Mouse (Mus musculus) layer of hippocampus, adult 2 months (tissue): ENCODE data around the gene Phlpp2. TPM values are rescaled to one million over a fixed set of nuclear protein-coding genes. Genes with fewer than 3 reads are reported as not detected.

Experiments used
- DNase-seq, 2 experiments: peaks; one replicate each; pipeline ENCODE4 v3.0.0; 2022; ENCODE audit warnings: low spot score in 2 of 2
- H3K27ac ChIP-seq: fragments of 200-600 bp; 2 replicates; pipeline ENCODE4 v1.8.1; 2022
- H3K4me3 ChIP-seq: fragments of 200-600 bp; 2 replicates; pipeline ENCODE4 v1.8.1; 2022; ENCODE audit warnings: mild to moderate bottlenecking
- CTCF ChIP-seq: fragments of 200-600 bp; conservative IDR thresholded peaks from 2 replicates; pipeline ENCODE4 v1.8.1; 2022; ENCODE audit warnings: antibody characterized with exemption, mild to moderate bottlenecking, moderate library complexity
- long read RNA-seq, 2 experiments: library from polyadenylated mRNA; stranded (forward); transcript quantifications; one replicate each; pipeline ENCODE4 v2.0.0; 2021; ENCODE audit warnings: borderline mapping rate in 2 of 2
- total RNA-seq, 2 experiments: library from RNA; stranded (reverse); gene quantifications; 2 replicates each; pipeline ENCODE4 v1.2.3; 2021

Gene Phlpp2
- 10 to 100 TPM; 26.9 to 28.5 TPM for total RNA-seq
- long read RNA-seq, experiment 1, partial matches to known transcripts: 0 of 9 reads
- long read RNA-seq, experiment 1, other reads (novel, unspliced or antisense): 9 of 9 reads
- long read RNA-seq, experiment 2, partial matches to known transcripts: 0 of 4 reads
- long read RNA-seq, experiment 2, other reads (novel, unspliced or antisense): 4 of 4 reads

DNA sequence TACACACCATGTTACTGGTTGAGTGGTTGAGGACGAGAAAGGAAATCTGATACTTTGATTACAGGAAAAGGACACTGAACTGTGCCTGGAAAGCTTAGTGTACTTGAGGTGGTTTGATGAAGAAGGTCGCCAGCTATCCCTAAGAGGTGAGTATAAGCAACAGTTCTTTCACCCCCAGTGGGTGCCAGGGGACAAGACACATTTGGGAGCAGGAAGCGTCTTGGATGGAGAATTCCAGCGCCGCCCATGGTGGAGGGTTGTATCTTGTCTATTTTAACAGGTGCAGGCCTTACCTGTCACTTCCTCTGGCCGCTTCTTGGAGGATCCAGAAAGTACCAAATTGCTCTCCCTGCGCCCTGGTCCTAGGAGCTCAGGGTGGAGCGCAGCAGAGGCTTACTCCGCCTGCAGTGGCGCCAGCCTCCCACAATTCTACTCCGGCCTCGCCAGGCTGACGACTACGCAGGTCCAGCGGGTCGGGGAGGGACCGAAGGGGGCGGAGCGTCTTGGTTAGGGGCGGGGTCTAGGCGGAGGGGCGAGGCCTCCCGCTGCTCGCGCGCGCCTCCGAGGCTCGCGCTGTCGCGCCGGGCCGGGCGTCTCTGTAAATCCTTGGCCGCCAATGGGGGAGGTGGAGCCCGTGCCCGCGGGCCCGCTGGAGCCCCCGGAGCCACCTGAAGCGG lies at the start of gene Phlpp2:
Phlpp2 (plus strand) TSS at position 540 of the 677 bp plus-strand sequence.
- H3K27ac ChIP-seq: peak within 1 kb of the TSS; percentile 92
- peak; percentile 94 for DNase-seq
- peak within 1 kb of the TSS; percentile 91 for H3K4me3 ChIP-seq
- TF ChIP-seq CTCF: peak; percentile 60

DNA sequence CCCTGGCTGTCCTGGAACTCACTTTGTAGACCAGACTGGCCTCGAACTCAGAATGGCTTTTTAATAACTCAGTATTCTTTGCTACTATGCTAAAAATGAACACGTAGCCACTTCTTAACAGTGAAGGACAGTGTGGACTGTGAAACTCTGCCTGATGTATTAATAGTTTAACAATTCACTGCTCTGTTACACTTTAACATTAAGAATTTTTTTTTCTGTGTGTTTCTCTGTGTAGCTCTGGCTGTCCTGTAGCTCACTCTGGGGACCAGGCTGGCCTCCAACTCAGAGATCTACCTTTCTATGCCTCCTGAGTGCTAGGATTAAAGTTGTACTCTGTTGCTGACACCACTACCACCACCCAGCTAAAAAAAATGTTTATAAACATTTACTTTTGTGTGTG lies 44.8 kb upstream of the Phlpp2 start:
- TF ChIP-seq CTCF: no peak
- no peak overlapping the region for H3K4me3 ChIP-seq
- DNase-seq: no peak
- no peak overlapping the region for H3K27ac ChIP-seq

DNA sequence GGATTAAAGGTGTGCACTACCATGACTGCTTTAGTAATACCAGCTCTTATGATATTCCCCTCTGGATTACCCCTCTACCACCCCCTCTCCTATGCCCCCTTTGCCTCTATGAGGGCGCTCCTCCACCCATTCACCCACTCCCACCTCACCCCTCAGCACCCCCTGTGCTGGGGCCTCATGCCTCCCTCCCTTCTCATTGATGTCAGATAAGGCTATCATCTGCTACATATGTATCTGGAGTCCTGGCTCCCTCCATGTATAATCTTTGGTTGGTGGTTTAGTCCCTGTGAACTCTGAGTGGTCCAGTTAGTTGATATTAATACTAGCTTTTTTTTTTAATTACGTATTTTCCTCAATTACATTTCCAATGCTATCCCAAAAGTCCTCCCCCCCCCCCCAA lies 28.5 kb upstream of the Phlpp2 start:
- TF ChIP-seq CTCF: no peak
- no peak overlapping the region for H3K27ac ChIP-seq
- DNase-seq: no peak
- no peak overlapping the region for H3K4me3 ChIP-seq

DNA sequence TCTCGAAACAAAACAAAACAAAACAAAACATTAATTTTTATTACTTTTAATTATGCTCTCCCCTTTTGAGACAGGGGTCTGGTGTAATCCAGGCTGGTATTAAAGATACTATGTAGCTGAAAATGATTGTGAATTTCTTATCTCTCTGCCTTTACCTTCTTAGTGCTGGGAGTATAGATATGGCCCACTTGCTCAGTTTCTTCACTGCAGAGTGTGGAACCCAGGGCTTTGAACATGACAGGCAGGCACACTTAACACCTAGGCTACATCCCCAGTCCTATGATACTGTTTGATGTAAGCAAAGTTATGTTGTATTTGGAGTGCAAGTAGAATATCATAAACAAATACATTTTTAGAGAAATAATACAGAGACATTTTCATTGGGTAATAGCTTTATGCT lies 25.9 kb upstream of the Phlpp2 start:
- Histone ChIP-seq H3K27ac (no peak overlapping the region), H3K4me3 (no peak overlapping the region)
- no peak for TF ChIP-seq CTCF
- DNase-seq: no peak

DNA sequence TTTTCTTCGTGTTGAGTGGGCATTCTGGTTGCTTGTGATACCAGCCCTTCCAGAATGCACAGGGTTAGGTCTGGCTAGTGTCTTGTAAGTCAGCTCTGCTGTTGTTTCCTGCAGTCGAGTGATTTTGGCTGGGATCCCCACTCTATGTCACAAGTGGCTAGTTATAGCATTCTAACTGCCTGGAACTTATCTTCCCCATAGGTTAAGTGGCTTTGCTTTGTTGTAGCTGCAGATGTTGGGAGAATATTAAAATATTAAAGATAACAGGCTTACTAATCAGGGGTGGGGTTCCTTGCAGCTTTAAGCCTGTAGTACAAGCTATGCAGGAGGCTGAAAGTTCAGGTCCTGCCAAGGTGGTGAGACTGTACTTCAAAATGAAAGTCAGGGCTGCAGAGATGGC lies 20.5 kb upstream of the Phlpp2 start:
- TF ChIP-seq CTCF: no peak
- H3K27ac ChIP-seq: no peak overlapping the region
- DNase-seq: no peak
- H3K4me3 ChIP-seq: no peak overlapping the region

DNA sequence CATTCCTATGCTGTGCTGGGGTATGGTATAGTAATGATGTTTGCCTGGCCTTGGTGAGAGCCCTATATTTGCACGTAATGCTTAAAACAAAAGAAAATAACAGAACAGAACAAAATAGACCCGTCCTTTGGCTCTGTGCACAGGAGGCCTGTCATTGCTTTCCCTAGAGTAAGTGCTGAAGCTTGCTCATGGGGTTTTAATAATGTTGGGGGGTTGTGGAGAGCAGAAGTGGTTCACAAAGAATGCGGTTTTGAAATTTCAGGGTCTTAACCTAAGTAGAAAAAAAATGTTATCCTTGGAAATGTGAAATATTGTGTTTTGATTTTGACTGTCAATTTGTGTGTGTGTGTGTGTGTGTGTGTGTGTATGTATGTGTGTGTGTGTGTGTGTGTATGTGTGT lies 19.4 kb upstream of the Phlpp2 start:
- TF ChIP-seq CTCF: no peak
- Histone ChIP-seq H3K27ac (no peak overlapping the region), H3K4me3 (no peak overlapping the region)
- DNase-seq: no peak

DNA sequence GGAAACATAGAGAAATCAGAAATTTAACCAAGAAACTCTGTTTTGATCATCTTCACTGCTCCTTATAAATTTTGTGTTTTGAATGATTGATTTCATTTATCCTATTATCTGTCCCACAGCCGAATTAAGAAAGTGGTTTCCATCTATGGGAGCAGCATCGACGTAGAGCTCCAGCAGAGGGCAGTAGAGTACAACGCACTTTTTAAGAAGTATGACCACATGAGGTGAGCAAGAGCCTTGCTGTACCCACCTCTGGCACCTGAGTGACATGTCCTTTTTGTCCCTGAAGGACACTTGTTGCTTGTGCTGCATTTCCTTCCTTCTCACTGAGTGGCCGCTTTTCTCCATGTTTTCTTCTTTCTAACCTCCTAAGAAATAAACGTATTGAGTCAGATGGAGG lies 14.9 kb upstream of the Phlpp2 start:
- Histone ChIP-seq H3K27ac (no peak overlapping the region), H3K4me3 (no peak overlapping the region)
- TF ChIP-seq CTCF: peak; percentile 95
- DNase-seq: peak; percentile 61 to 67

DNA sequence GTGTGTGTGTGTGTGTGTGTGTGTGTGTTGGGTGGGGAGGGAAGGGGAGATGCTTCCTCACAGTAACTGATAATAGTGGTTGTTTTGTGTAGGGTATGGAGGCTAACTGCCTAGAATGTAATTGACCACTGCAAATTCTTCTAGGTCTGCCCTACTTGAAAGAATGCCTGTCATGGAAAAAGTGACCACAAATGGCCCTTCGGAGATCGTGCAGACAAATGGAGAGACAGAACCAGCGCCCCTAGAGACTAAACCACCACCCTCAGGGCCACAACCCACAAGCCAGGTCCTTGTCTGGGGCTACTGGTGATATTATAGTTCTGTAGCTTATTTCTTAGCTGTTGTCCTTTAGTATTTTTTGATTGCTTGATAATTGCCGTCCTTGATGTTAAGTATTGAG lies 13.8 kb upstream of the Phlpp2 start:
- no peak for DNase-seq
- no peak overlapping the region for H3K27ac ChIP-seq
- TF ChIP-seq CTCF: no peak
- H3K4me3 ChIP-seq: no peak overlapping the region

DNA sequence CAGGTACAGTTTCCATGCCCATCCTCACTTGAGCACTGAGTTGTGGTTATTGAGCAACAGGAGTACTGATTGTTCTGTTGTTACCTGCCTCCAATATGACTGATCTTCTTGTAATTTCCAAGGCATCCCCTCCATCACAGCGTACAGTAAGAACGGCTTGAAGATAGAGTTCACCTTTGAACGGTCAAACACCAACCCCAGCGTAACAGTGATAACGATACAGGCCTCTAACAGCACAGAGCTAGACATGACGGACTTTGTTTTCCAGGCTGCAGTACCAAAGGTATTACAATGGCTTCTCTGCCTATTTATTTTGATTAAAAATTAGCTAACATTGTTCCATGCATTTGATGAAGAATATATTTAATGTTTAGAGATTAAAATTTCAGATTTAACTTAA lies 12.9 kb upstream of the Phlpp2 start:
- no peak overlapping the region for H3K27ac ChIP-seq
- TF ChIP-seq CTCF: no peak
- H3K4me3 ChIP-seq: no peak overlapping the region
- no peak for DNase-seq

DNA sequence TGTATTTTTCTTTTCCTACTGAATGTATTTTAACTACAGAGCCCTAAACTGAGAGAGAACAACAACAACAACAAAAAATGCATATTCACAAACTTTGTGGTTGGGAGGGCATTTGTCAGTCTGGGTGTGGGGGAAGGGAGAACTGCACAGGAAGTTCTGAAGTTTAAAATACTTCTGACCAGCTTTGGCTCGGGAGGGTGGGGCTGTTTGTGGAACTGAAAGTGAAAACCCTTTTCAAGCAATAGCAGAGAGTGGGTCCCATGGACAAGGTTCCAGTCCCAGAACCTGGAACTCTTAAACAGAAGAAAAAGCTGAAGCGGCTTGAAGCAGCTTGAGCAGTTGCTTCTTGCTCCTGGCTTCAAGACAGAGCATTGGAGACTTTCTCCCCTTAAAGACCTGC lies 4.9 kb upstream of the Phlpp2 start:
- no peak for TF ChIP-seq CTCF
- Histone ChIP-seq H3K4me3 (no peak overlapping the region), H3K27ac (peak overlapping the region; percentile 33; the same call in 1 of the 2 replicates)
- peak in 1 of 2 experiments; percentile 34 for DNase-seq

DNA sequence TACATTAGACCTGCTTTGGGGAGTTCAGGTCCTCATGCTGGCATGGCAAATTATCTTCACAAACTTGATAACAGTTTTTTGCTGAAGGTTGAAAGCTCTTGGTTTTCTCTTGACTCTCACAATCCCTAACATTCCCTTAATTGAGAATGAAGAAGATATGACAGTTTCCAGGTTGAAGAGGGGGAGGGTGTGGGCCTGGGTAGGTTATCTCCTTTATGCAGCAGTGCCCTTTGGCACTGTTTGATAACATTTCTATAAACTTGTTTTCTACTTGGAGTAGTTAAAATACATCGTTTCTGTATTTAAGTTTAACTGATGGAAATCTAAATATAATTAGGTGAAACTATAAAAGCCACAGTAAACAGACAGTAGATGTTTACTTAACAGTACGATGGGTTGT lies 3.5 kb upstream of the Phlpp2 start:
- DNase-seq: no peak
- Histone ChIP-seq H3K4me3 (no peak overlapping the region), H3K27ac (no peak overlapping the region)
- TF ChIP-seq CTCF: no peak

DNA sequence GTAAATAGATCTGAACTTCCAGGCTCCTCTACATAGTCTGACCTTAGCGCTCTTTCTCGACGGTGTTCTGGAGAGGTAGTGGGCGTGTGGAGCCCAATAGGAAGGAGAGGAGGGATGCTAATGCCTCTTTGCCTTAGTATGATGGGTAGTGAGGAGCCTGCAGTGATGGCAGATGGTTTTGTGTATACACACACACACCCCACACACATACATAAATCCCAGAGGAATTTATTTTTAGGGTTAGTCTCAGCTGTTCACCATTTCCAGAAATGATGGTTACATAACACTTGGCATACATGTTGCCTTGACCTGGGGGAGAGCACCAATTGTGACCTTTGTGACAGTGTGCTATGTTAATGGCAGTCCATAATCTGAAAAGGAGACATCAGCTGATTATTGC lies 2.8 kb upstream of the Phlpp2 start:
- no peak for TF ChIP-seq CTCF
- peak; percentile 17 to 48 for DNase-seq
- Histone ChIP-seq H3K27ac (peak overlapping the region; percentile 6; the same call in 1 of the 2 replicates), H3K4me3 (no peak overlapping the region)

DNA sequence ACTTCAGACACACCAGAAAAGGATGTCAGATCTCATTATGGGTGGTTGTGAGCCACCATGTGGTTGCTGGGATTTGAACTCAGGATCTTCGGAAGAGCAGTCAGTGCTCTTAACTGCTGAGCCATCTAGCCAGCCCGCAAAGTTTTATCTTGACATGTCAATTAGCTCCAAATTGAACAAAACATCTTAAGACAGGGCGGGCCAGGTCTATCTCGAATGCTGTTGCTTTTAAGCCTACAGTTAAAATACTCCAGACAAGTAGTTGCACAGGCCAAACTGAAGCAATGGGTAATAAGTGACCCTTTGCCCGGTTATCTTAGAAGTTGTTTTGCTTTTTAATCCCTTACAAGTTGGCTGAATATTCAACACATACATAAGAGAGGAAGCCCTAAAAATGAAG lies 1.7 kb upstream of the Phlpp2 start:
- no peak for DNase-seq
- Histone ChIP-seq H3K27ac (no peak overlapping the region), H3K4me3 (no peak overlapping the region)
- no peak for TF ChIP-seq CTCF

DNA sequence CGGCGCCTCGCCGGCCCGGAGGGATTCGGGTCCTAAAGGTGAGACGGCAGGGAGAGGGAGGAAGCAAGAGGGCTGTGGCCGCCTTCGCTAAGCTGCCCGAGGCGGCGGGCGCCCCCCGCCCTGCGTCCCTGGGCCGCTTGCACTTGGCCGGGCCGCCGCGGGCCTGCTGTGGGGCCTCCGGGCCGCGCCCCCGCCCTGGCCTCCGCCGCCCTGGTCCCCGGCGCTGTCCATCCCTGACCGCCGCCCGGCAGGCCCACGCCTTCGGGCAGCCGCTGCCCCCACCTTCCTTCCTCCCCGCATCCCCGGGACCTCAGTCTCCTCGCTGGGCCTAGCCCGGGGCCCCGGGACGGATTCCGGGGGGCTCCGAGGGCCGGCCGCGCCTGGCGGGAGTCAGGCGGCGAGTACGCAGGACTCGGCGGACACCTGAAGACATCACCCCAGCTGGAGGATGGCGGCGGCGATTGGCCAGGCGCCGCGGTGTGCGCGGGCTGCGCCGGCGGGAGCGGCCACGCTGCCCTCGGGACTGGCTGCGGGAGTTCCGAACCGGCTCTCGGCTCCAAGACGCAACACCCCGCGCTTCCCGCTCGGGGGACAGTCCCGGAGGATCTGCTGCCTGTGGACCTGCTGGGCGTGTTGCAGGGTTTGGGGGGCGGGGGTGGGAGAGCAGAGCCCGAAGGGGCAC lies 479 bp downstream of the Phlpp2 start:
- Histone ChIP-seq H3K4me3 (peak overlapping the region; percentile 91), H3K27ac (peak overlapping the region; percentile 92)
- peak; percentile 13 to 27 for DNase-seq
- no peak for TF ChIP-seq CTCF
